Mouse (Mus musculus) layer of hippocampus, adult 2 months (tissue): ENCODE data around the gene Nppc. TPM values are rescaled to one million over a fixed set of nuclear protein-coding genes. Genes with fewer than 3 reads are reported as not detected.

Source experiments
- DNase-seq, 2 experiments: peaks; one replicate each; pipeline ENCODE4 v3.0.0; 2022; ENCODE audit warnings: low spot score in 2 of 2
- H3K27ac ChIP-seq: fragments of 200-600 bp; 2 replicates; pipeline ENCODE4 v1.8.1; 2022
- H3K4me3 ChIP-seq: fragments of 200-600 bp; 2 replicates; pipeline ENCODE4 v1.8.1; 2022; ENCODE audit warnings: mild to moderate bottlenecking
- CTCF ChIP-seq: fragments of 200-600 bp; conservative IDR thresholded peaks from 2 replicates; pipeline ENCODE4 v1.8.1; 2022; ENCODE audit warnings: antibody characterized with exemption, mild to moderate bottlenecking, moderate library complexity
- total RNA-seq, 2 experiments: library from RNA; stranded (reverse); gene quantifications; 2 replicates each; pipeline ENCODE4 v1.2.3; 2021

Nppc gene
- total RNA-seq, 2 experiments from 2014 or later: 6.4 to 8.3 TPM

DNA sequence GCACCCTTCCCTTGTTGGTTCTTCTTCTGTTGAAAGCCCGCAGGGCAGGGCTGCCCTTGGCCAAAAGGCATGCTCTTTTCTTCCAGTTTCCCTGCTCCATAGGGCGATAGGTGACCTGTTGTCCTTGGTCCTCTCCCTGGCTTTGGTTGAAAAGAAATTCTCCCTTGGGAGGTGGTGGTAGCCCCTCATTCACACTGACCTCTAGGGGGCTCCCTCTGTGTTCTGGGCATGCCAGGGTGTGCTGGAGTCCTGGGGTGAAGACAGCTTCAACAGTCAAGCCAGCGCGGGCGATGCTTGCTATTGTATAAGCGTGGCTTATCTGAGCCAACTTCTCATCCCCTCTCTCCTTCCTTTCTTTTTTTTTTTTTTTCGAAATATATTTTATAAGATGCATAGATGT, 26.6 kb upstream of the Nppc start:
- no peak overlapping the region for H3K4me3 ChIP-seq
- H3K27ac ChIP-seq: no peak overlapping the region
- peak; percentile 50 for TF ChIP-seq CTCF
- DNase-seq: no peak

- no peak for TF ChIP-seq CTCF
- DNase-seq: no peak
- H3K4me3 ChIP-seq: no peak overlapping the region
- H3K27ac ChIP-seq: no peak overlapping the region
Measured at GRCm38 (mm10) chr1:86691027-86691426, 20.7 kb upstream of the Nppc start.

- TF ChIP-seq CTCF: no peak
- no peak for DNase-seq
- no peak overlapping the region for H3K27ac ChIP-seq
- H3K4me3 ChIP-seq: no peak overlapping the region
Measured at GRCm38 (mm10) chr1:86687236-86687635, 16.9 kb upstream of the Nppc start.

GRCm38 (mm10) chr1:86678667-86679066, 8.3 kb upstream of the Nppc start:
- no peak for TF ChIP-seq CTCF
- no peak for DNase-seq
- Histone ChIP-seq H3K4me3 (no peak overlapping the region), H3K27ac (no peak overlapping the region)

DNA sequence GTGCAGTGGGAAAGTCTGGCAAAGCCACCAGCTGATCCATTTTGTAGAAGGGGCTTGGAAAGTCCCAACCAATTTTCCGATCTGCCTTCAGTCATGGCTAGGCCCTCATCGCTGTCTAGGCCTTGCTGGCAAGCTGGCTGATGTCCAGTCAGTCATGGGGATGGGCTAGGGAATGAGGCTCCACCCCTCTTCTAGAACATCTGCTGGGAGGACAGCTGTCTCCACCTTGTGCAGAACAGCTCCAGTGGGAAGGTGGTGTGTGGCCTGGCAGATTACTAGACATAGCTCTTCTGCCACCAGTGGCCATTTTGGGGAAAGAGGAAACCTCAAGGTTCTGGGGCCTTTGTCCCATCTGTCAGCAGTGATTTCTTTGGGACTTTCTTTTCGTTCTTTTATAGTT, 7.3 kb upstream of the Nppc start:
- no peak for DNase-seq
- Histone ChIP-seq H3K27ac (no peak overlapping the region), H3K4me3 (no peak overlapping the region)
- TF ChIP-seq CTCF: no peak

- no peak for DNase-seq
- TF ChIP-seq CTCF: no peak
- H3K27ac ChIP-seq: no peak overlapping the region
- H3K4me3 ChIP-seq: no peak overlapping the region
Measured at GRCm38 (mm10) chr1:86675126-86675525, 4.8 kb upstream of the Nppc start.

DNA sequence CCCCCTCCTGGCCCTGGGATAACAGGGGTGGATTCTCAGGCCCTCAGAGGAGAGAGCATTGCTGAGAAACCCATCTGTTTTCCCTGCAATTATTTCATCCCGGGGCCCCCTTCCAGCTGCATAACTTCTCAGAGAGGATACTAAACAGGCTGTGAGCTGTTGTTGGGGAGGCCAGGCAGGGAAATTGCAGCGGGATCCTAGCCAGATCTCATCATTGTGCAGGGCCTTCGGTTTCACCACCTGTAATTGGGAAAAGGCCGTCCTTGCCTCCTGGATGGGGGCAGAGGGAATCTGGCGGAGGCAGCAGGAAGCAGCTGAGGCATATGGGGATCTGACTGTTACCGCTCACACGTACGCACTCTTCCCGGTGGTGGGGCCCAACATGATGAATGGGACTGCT, 4.0 kb upstream of the Nppc start:
- no peak overlapping the region for H3K4me3 ChIP-seq
- no peak overlapping the region for H3K27ac ChIP-seq
- DNase-seq: peak in 1 of 2 experiments; percentile 41
- no peak for TF ChIP-seq CTCF

DNA sequence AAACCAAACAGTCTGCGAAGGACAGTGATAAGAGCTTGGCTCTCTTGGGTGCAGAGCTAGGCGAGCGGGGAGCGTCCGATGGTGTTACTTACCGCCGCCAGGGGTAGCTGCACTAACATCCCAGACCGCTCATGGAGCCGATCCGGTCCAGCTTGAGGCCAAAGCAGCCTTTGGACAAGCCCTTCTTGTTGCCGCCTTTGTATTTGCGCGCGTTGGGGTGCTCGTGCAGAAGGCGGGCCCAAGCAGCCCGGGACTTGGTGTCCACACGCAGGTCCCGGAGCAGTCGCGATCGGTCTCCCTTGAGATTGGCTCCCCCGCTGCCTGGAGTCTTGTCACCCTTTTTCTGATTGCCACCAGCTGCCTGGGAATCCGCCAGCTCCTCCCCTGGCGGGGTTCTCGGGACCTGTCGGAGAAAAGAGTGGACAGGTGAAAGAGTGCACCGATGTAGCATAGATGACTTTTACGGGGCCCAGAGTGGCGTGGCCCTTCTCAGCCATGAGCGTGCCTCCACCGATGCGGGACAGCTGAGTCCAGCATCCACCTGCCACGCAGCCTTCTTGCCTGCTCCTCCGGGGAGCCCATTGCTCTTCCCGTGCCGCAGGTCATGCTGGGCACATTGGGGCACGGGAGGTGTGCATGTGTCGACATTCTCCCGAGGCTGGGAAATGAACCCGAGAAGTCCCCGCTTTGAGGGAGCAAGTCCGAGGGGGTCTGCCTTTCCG, 658 bp downstream of the Nppc start:
- H3K27ac ChIP-seq: peak overlapping the region; percentile 74
- DNase-seq: peak; percentile 55 to 63
- peak; percentile 89 for TF ChIP-seq CTCF
- peak overlapping the region; percentile 74 for H3K4me3 ChIP-seq

DNA sequence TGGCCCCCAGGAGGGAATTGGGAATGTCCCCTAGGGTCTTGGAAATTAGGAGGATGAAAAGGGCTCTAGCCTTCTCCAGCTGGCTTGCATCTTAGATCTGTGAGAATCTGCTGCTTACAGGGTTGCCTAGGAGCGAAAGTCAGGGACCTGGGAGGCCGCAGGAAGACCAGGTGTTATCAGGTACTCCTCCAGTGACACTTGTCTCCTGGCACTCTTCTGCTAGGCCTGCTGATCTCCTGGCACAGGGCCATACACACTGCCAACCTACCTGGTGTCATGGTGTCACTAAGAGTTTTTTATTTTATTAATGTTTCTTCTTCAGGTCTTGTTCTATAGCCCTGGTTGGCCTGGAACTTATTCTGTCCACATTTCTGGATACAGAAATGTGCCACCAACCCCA, 5.3 kb downstream of the Nppc start:
- no peak for TF ChIP-seq CTCF
- H3K27ac ChIP-seq: no peak overlapping the region
- no peak for DNase-seq
- no peak overlapping the region for H3K4me3 ChIP-seq

GRCm38 (mm10) chr1:86657071-86657470, 13.3 kb downstream of the Nppc start:
- TF ChIP-seq CTCF: no peak
- Histone ChIP-seq H3K4me3 (no peak overlapping the region), H3K27ac (no peak overlapping the region)
- DNase-seq: no peak

DNA sequence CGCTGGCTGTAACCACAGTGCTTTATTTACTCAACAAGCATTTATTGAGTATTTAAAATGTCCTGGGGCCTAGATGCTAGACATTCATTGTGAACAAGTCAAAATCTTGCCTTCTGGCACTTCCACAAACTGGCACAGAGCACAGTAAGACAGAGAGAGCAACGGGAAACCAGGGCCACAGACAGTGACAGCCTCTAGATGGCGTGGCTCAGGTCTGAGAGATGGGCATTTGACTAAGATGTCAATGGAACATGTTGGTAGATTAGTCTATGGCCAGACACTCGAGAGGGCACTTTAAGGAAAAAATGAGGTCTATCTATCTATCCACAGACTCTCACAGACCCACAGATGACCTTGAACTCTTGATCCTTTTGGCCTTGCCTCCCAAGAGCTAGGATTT, 17.7 kb downstream of the Nppc start:
- TF ChIP-seq CTCF: peak; percentile 62
- no peak for DNase-seq
- no peak overlapping the region for H3K27ac ChIP-seq
- no peak overlapping the region for H3K4me3 ChIP-seq

DNA sequence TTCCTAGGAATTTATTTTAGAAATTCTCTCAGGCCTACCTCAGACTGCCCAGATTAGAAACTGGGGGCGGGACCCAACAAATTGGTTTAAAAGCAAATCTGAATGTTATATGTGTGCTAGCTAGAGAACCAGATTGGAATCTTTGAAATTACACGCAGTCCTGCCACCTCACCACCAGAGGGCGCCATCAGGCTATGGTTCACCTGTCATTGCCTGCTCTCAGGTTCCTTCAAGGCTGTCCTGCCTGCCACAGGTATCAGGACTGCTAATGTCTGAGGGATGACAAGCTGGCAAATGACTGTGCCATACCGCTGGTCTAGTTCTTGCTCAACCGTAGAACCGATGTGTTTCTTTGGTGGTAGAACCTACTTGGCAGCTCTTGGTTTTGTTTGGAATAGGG, 20.1 kb downstream of the Nppc start:
- no peak overlapping the region for H3K4me3 ChIP-seq
- peak; percentile 53 to 83 for DNase-seq
- peak; percentile 96 for TF ChIP-seq CTCF
- H3K27ac ChIP-seq: no peak overlapping the region

DNA sequence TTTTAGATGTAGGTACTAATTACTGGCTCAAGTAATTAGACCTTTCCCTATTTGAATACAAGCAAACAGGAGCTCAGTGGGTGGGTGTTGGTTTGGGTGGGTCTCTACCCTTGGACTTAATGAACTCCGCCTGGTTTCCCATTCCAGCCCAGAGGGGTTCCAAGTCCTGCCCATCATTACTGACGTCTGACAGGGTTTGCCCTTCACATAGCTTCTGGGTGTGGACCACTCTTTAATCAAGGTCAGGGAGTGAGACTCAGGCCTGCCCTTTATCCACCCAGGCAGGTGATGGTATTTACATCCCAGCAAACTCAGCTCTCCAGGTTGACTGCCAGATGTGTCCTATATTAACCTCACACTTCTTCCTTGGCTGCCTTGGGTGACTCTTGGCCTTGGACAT, 22.9 kb downstream of the Nppc start:
- Histone ChIP-seq H3K4me3 (no peak overlapping the region), H3K27ac (no peak overlapping the region)
- DNase-seq: no peak
- no peak for TF ChIP-seq CTCF

DNA sequence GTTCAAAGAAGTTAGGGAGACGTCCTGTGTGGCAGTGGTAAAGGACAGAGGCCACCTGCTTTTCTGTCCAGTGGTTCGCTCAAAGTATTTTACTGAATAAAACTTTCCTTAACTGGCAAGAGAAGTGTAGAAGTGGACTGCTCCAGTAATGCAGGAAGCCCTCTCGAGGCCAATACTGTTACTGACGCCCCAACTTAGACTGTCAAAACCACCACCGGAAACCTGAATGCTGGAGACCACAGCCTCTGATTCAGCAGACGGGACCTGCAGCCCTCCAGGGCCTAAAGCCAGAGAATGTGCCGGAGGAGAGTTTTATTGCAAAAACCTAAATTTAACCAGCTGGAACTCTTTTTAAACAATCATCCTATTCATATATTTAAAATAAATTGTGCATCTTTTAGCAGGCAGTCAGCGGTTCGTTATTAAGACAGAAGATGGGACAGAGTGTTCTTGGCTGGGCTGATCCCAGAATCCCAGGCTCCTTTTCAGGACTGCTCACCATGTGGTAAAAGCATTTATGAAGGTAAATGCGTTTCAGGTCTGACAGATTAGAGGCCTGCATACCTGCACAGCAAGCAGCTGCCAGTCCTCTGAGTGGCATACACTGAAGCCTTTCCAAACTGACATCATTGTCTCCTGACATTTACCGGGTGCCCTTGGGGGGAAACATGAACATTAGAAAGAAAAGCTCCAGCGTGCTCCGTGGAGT, 27.1 kb downstream of the Nppc start:
- TF ChIP-seq CTCF: peak; percentile 50
- no peak for DNase-seq
- H3K4me3 ChIP-seq: no peak overlapping the region
- H3K27ac ChIP-seq: no peak overlapping the region
